Comparison of ENCODE assay signal across 31 mouse cellular contexts in genomic region chr2:52593260-52593659, GRCm38 (mm10).
DNase-seq lines count a peak whose midpoint lies in the region; ATAC-seq and TF ChIP-seq lines count a peak whose summit lies in the region.
"Had no signal": no experiment of that assay in that cellular context is flagged by ENCODE, and none has a peak within 500 bp of the region (broad histone marks: within the 10 kb centered on the region; RNA-seq: fewer than 3 reads in every experiment).

No protein-coding gene starts in this region.

- ATAC-seq in megakaryocyte progenitor cell, adult 5-6 weeks (replicated peaks; ENCODE audit: poor library complexity), result no peak
- ATAC-seq: forebrain, embryonic 14.5 days; intestine, postnatal 0 days; midbrain, embryonic 16.5 days; Patski had no signal

- no peaks in the 10 kb centered on the region for H3K9me3 ChIP-seq in limb, embryonic 10.5 days (replicated peaks)
- H3K9me3 ChIP-seq: embryonic facial prominence, embryonic 15.5 days; heart, embryonic 13.5 days; midbrain, embryonic 10.5 days; neural tube, embryonic 12.5 days; stomach, embryonic 15.5 days had no signal

- intact Hi-C loops in left cerebral cortex, postnatal 4 days (cut with DNase I), result loop anchor here (5.0 kb wide), 2 partner anchors 171 to 331 kb away; partner anchors contain the start of gene Arl5a

- H3K27me3 ChIP-seq in limb, embryonic 10.5 days (ENCODE audit: low read depth, poor library complexity, severe bottlenecking), result no peaks in the 10 kb centered on the region
- no peaks in the 10 kb centered on the region for H3K27me3 ChIP-seq in myocyte (ENCODE audit: control insufficient read depth, insufficient read depth, insufficient read length)
- H3K27me3 ChIP-seq: embryonic facial prominence, embryonic 15.5 days; heart, embryonic 13.5 days; neural tube, embryonic 12.5 days; Patski; stomach, embryonic 15.5 days had no signal

- peaks cover 37% of the 10 kb centered on the region for H3K4me1 ChIP-seq in limb, embryonic 10.5 days
- H3K4me1 ChIP-seq: stomach, embryonic 15.5 days had no signal

- no peak overlapping the region for H3K4me3 ChIP-seq in limb, embryonic 10.5 days
- H3K4me3 ChIP-seq in myocyte, result no peak overlapping the region
- H3K4me3 ChIP-seq: embryonic facial prominence, embryonic 15.5 days; heart, embryonic 13.5 days; midbrain, embryonic 10.5 days; neural tube, embryonic 12.5 days; stomach, embryonic 15.5 days had no signal

- H3K27ac ChIP-seq in limb, embryonic 10.5 days, result peak overlapping the region; percentile 64; the same call in 1 of the 2 replicates
- H3K27ac ChIP-seq: embryonic facial prominence, embryonic 15.5 days; heart, embryonic 13.5 days; hindbrain, embryonic 14.5 days; liver, embryonic 14.5 days; macrophage; midbrain, embryonic 10.5 days; neural tube, embryonic 12.5 days; stomach, embryonic 15.5 days had no signal

- DNase-seq in heart, adult 11 months, result peak; percentile 58
- DNase-seq in heart, adult 18-20 months, result no peak
- DNase-seq in brain, adult 2 months (ENCODE audit: low read depth, low spot score), result peak; percentile 36
- no peak for DNase-seq in limb, embryonic 10.5 days (ENCODE audit: low spot score)
- no peak for DNase-seq in left cerebral cortex, postnatal 4 days
- DNase-seq: adrenal gland, postnatal 10 days; cerebellum, adult 11-12 months; cerebellum, adult 9-11 months; embryo, embryonic 11 days; gastrocnemius, postnatal 36 days; heart, postnatal 10 days; layer of hippocampus, adult 9-11 months; liver; lung, adult 2 months; lung, postnatal 10 days; thymus, adult 18-20 months; thymus, postnatal 25 days had no signal

- 72% methylated on average over 5 of the region's 5 CpGs for WGBS in limb, embryonic 10.5 days

- H3K79me2 ChIP-seq in myocyte (ENCODE audit: control insufficient read depth, insufficient read depth), result no peaks in the 10 kb centered on the region

- no peaks in the 10 kb centered on the region for H3K36me3 ChIP-seq in limb, embryonic 10.5 days
- no peaks in the 10 kb centered on the region for H3K36me3 ChIP-seq in myocyte (ENCODE audit: control insufficient read depth, insufficient read depth)
- H3K36me3 ChIP-seq: embryonic facial prominence, embryonic 15.5 days; heart, embryonic 13.5 days; midbrain, embryonic 10.5 days; neural tube, embryonic 12.5 days; stomach, embryonic 15.5 days had no signal

- H3K4me2 ChIP-seq in myocyte (ENCODE audit: low read depth), result no peak overlapping the region
- H3K4me2 ChIP-seq: embryonic facial prominence, embryonic 15.5 days; heart, embryonic 13.5 days; hindbrain, embryonic 14.5 days; neural tube, embryonic 12.5 days; stomach, embryonic 15.5 days had no signal

- no peak overlapping the region for H3ac ChIP-seq in myocyte (ENCODE audit: control insufficient read depth, insufficient read length)

- TF ChIP-seq POLR2A in myocyte (IDR thresholded peaks at IDR 0.05; ENCODE audit: insufficient read length, low read depth), result no peak

TF ChIP-seq in myocyte, 11 proteins besides CTCF, POLR2A, EP300 and RAD21:
- TF ChIP-seq MYOD1 (IDR thresholded peaks at IDR 0.05; ENCODE audit: control insufficient read depth in 1 of 3, insufficient read length in 2 of 3, low read depth in 2 of 3) (peak in 2 of 3 experiments; percentile 10 to 41), TCF3 (IDR thresholded peaks at IDR 0.05; ENCODE audit: insufficient read length, low read depth) (no peak)

Comparison
In these comparisons a context has a peak if more than half of its experiments do, and no peak if none do; other contexts are left out.
1. DNase-seq: peak in heart, adult 11 months (single experiment) and brain, adult 2 months (single experiment); none in heart, adult 18-20 months (0 of 2), limb, embryonic 10.5 days (single experiment) and left cerebral cortex, postnatal 4 days (single experiment).